Mouse (Mus musculus) adrenal gland, adult (tissue): ENCODE data around the gene Lactb.
"Not testable (repeated sequence)": the region's sequence is repeated elsewhere in the genome, so short reads cannot be mapped to it uniquely, and the experiment has no call there.

ENCODE experiments used
- DNase-seq, 2 experiments: peaks; one replicate each; pipeline ENCODE4 v3.0.0; 2022 to 2023; ENCODE audit warnings: low spot score in 1 of 2; ENCODE audit not compliant: inconsistent age in 2 of 2

Gene Lactb

DNA sequence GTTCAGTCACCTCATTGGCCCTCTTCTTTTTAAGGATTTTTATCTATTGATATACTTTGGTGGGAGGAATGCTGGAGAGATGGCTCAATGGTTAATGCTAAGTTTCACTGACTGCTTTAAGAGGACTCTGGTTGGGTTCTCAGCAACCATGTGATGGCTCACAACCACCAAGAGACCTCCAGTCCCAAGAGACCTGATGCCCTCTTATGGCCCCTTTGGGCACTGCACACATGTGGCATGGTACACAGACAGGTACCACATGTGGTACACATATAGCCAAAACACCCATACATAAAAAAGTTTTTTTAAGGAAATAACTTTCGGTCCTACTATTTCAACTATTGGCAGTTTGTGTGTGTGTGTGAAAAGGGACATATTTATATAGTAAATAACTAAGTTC lies 53.2 kb downstream of the Lactb start:
- DNase-seq: no peak

GRCm38 (mm10) chr9:66920488-66921279 lies 54.6 kb downstream of the Lactb start:
- no peak for DNase-seq

DNA sequence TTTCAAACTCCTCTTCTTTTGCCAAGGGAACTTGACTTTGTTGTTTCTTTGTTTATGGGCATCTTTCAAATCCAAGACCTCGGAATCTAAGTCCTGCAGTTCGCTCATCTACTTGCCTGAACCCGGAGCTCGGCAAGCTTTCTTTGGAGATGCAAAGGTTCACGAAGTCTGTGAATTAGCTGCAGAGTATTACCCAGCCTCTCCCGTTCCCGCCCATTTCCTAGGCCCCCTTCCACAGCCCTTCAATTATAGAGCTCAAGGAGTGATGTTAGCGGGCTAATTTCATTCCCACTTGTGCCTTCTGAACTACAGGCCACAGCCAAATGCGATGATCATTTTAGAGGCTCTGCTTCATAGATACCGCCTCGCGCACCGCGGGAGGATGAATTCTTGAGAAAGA lies 55.3 kb downstream of the Lactb start:
- DNase-seq: no peak

GRCm38 (mm10) chr9:66919382-66919971 lies 55.8 kb downstream of the Lactb start, which contains the start of gene Rab8b:
Gene Rab8b (minus strand): TSS chr9:66919687.
- peak; percentile 97 to 99 for DNase-seq

- peak; percentile 23 to 70 for DNase-seq
These were observed 56.5 kb downstream of the Lactb start for GRCm38 (mm10) chr9:66918672-66919330.

DNA sequence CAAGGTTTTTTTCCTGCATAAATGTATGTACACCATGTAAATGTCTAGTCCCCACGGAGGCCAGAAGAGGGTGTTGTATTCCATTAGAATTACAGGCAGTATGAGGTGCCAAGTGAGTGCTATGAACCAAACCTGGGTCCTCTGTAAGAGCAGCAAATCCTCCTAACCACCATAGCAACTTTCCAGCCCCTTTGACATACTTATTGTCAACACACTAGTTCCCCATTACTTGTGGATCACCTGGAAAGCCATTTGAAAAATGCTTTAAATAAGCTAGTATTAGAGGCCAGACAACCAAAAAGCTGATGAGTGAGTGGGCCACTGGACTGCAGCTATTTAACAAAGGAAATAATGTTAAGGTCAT lies 57.4 kb downstream of the Lactb start:
- no peak for DNase-seq

- DNase-seq: no peak
These were observed 57.9 kb downstream of the Lactb start for GRCm38 (mm10) chr9:66917216-66917891.

GRCm38 (mm10) chr9:66915869-66916785 lies 59.2 kb downstream of the Lactb start:
- DNase-seq: no peak

DNA sequence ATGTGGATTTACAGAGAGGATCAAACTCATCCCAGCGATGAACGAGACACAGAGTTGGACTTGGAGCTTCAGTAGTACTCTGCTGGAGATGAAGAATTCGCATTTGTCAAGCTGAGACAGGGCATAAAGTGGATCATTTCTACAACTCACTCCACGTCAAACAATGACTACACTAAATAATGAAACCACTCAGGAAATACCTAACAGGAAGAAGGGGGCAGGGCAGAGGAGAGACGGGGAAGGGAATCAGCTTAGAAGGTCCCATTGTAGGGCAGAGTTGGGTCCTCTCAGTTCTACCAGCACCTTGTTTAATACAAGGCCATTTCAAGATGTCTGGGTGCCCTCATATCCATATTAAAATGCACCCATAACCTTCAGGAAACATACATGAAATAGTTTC lies 59.9 kb downstream of the Lactb start:
- no peak for DNase-seq

- DNase-seq: no peak
These were observed 60.7 kb downstream of the Lactb start for GRCm38 (mm10) chr9:66914540-66914939.

DNA sequence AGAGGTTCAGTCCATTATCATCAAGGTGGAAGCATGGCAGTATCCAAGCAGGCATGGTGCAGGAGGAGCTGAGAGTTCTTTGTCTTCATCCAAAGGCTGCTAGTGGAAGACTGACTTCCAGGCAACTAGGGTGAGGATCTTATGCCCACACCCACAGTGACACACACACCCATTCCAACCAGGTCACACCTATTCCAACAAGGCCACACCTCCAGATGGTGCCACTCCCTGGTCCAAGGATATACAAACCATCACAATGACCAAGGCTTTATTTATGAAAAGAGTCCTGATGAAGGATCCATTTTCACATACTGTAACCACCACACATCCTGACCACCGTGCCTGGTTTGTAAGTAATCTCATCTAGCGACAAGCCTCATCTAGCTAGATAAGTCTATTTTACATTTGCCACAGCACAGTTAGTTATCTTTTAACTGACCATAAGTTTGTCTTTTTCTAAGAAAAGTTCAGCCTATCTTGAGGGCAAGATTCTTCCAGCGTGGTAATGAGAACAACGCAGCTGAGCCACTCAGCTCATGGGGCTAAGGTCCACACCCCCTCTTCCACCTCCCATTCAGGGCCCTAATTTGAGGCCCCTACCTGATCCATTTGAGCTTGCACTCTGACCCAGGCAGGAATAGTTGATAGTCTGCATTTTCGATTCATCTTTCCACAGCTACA lies 61.9 kb downstream of the Lactb start:
- DNase-seq: not testable (repeated sequence)

DNA sequence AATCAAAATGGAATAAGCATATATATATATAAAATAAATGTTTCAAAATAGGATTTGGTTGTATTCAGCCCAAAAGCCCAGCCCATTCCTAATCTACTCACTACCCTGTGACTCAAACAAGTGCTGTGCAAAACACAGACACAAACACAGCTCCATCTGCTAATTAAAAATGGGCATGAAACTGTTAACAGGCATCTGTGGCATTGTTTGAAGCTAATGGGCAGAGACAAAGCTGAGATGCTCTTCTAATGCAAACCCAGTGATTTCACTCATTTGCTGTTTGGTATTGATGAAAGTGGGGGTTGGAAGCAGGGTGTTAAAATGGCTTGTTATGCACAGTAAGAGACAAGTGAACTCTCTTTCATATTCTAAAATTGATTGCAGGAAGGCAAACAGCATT lies 63.0 kb downstream of the Lactb start:
- no peak for DNase-seq

GRCm38 (mm10) chr9:66910677-66911076 lies 64.6 kb downstream of the Lactb start:
- no peak for DNase-seq

- no peak for DNase-seq
These were observed 65.4 kb downstream of the Lactb start for GRCm38 (mm10) chr9:66909922-66910321.

- peak in 1 of 2 experiments; percentile 41 for DNase-seq
These were observed 67.4 kb downstream of the Lactb start for GRCm38 (mm10) chr9:66907746-66908397.

DNA sequence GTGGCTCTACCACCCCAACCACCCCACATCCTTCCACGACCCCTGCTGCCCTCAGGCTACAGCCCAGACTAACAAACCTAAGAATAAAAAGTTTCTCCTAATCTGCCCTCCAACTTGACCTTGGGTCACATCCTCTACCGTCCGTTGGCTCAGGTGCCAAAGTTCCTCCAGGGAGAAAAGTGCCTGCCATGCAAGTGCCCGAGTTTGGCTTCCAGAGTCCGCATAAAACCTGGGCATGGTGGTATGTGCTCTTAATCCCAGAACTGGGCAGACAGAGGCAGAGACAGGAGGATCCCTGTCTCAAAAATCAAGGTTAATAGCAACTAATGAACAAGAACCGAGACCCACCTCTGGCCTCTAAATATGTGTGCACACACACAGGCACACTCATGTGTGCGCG lies 68.2 kb downstream of the Lactb start:
- DNase-seq: no peak

GRCm38 (mm10) chr9:66905990-66906389 lies 69.3 kb downstream of the Lactb start:
- DNase-seq: no peak
